Mouse (Mus musculus): ENCODE measurements around the gene Coro2a. TPM values are rescaled to one million over a fixed set of nuclear protein-coding genes. Genes with fewer than 3 reads are reported as not detected.

Coro2a gene
- 13.5 and 15.9 TPM in 2 replicates for polyA plus RNA-seq (2012; rRNA removed)

- Histone ChIP-seq H3K27me3 (ENCODE audit: control insufficient read depth, insufficient read depth, low read length) (peaks cover 7% of the 10 kb centered on the region), H3K36me3 (ENCODE audit: control insufficient read depth, insufficient read depth, low read length) (no peaks in the 10 kb centered on the region), H3K27ac (ENCODE audit: control insufficient read depth, insufficient read depth, low read length) (no peak within 1 kb of the TSS), H3K4me3 (ENCODE audit: control insufficient read depth, insufficient read depth, low read length) (peak within 1 kb of the TSS; percentile 52), H3K4me1 (replicated peaks; ENCODE audit: control insufficient read depth, insufficient read depth, low read length) (peaks cover 25% of the 10 kb centered on the region)
- DNase-seq: peak; percentile 83
- peak; percentile 97 for TF ChIP-seq CTCF (IDR thresholded peaks at IDR 0.05; ENCODE audit: borderline replicate concordance, control insufficient read depth, extremely low read depth, insufficient read depth, low read length, poor library complexity)
- TF ChIP-seq POLR2A (IDR thresholded peaks at IDR 0.05; ENCODE audit: control insufficient read depth, extremely low read depth, insufficient read depth, low read length, poor library complexity): no peak
- WGBS: 4% methylated on average over 65 of the region's 66 CpGs
Observed at GRCm38 (mm10) chr4:46601844-46602423, at the start of gene Coro2a. Gene Coro2a (minus strand): TSS chr4:46602202.

GRCm38 (mm10) chr4:46650086-46650753 lies 48.2 kb upstream of the Coro2a start, which contains the start of gene Tbc1d2:
Gene Tbc1d2 (minus strand): TSS chr4:46650209.
- peak; percentile 64; the same call in 1 of the 2 replicates for TF ChIP-seq CTCF (IDR thresholded peaks at IDR 0.05; ENCODE audit: borderline replicate concordance, control insufficient read depth, extremely low read depth, insufficient read depth, low read length, poor library complexity)
- TF ChIP-seq POLR2A (IDR thresholded peaks at IDR 0.05; ENCODE audit: control insufficient read depth, extremely low read depth, insufficient read depth, low read length, poor library complexity): peak; percentile 77
- H3K27me3 ChIP-seq (ENCODE audit: control insufficient read depth, insufficient read depth, low read length): no peaks in the 10 kb centered on the region; the same call in 1 of the 2 replicates
- peaks cover 8% of the 10 kb centered on the region; the same call in 1 of the 2 replicates for H3K4me1 ChIP-seq (replicated peaks; ENCODE audit: control insufficient read depth, insufficient read depth, low read length)
- H3K4me3 ChIP-seq (ENCODE audit: control insufficient read depth, insufficient read depth, low read length): peak within 1 kb of the TSS; percentile 67
- peak within 1 kb of the TSS; percentile 36; the same call in 1 of the 2 replicates for H3K27ac ChIP-seq (ENCODE audit: control insufficient read depth, insufficient read depth, low read length)
- WGBS: under 1% methylated on average over 69 of the region's 69 CpGs
- no peaks in the 10 kb centered on the region for H3K36me3 ChIP-seq (ENCODE audit: control insufficient read depth, insufficient read depth, low read length)
- peak; percentile 96 for DNase-seq

GRCm38 (mm10) chr4:46649161-46649560 lies 47.2 kb upstream of the Coro2a start:
- no peak for DNase-seq
- Histone ChIP-seq H3K4me1 (replicated peaks; ENCODE audit: control insufficient read depth, insufficient read depth, low read length) (peaks cover 8% of the 10 kb centered on the region; the same call in 1 of the 2 replicates), H3K36me3 (ENCODE audit: control insufficient read depth, insufficient read depth, low read length) (no peaks in the 10 kb centered on the region), H3K27ac (ENCODE audit: control insufficient read depth, insufficient read depth, low read length) (no peak overlapping the region), H3K27me3 (ENCODE audit: control insufficient read depth, insufficient read depth, low read length) (no peaks in the 10 kb centered on the region; the same call in 1 of the 2 replicates), H3K4me3 (ENCODE audit: control insufficient read depth, insufficient read depth, low read length) (no peak overlapping the region)
- WGBS: 61% methylated on average over 4 of the region's 4 CpGs
- TF ChIP-seq POLR2A (IDR thresholded peaks at IDR 0.05; ENCODE audit: control insufficient read depth, extremely low read depth, insufficient read depth, low read length, poor library complexity) (no peak), CTCF (IDR thresholded peaks at IDR 0.05; ENCODE audit: borderline replicate concordance, control insufficient read depth, extremely low read depth, insufficient read depth, low read length, poor library complexity) (no peak)

GRCm38 (mm10) chr4:46643676-46644112 lies 41.7 kb upstream of the Coro2a start:
- Histone ChIP-seq H3K4me1 (replicated peaks; ENCODE audit: control insufficient read depth, insufficient read depth, low read length) (no peaks in the 10 kb centered on the region), H3K27ac (ENCODE audit: control insufficient read depth, insufficient read depth, low read length) (no peak overlapping the region), H3K4me3 (ENCODE audit: control insufficient read depth, insufficient read depth, low read length) (no peak overlapping the region), H3K36me3 (ENCODE audit: control insufficient read depth, insufficient read depth, low read length) (no peaks in the 10 kb centered on the region), H3K27me3 (ENCODE audit: control insufficient read depth, insufficient read depth, low read length) (no peaks in the 10 kb centered on the region)
- TF ChIP-seq POLR2A (IDR thresholded peaks at IDR 0.05; ENCODE audit: control insufficient read depth, extremely low read depth, insufficient read depth, low read length, poor library complexity) (no peak), CTCF (IDR thresholded peaks at IDR 0.05; ENCODE audit: borderline replicate concordance, control insufficient read depth, extremely low read depth, insufficient read depth, low read length, poor library complexity) (no peak)
- WGBS: 79% methylated on average over 8 of the region's 8 CpGs
- no peak for DNase-seq

GRCm38 (mm10) chr4:46642924-46643675 lies 41.1 kb upstream of the Coro2a start:
- no peak overlapping the region for H3K4me3 ChIP-seq (ENCODE audit: control insufficient read depth, insufficient read depth, low read length)
- WGBS: 56% methylated on average over 8 of the region's 8 CpGs
- no peaks in the 10 kb centered on the region for H3K36me3 ChIP-seq (ENCODE audit: control insufficient read depth, insufficient read depth, low read length)
- DNase-seq: no peak
- H3K4me1 ChIP-seq (replicated peaks; ENCODE audit: control insufficient read depth, insufficient read depth, low read length): no peaks in the 10 kb centered on the region
- no peaks in the 10 kb centered on the region for H3K27me3 ChIP-seq (ENCODE audit: control insufficient read depth, insufficient read depth, low read length)
- no peak overlapping the region for H3K27ac ChIP-seq (ENCODE audit: control insufficient read depth, insufficient read depth, low read length)
- TF ChIP-seq POLR2A (IDR thresholded peaks at IDR 0.05; ENCODE audit: control insufficient read depth, extremely low read depth, insufficient read depth, low read length, poor library complexity) (no peak), CTCF (IDR thresholded peaks at IDR 0.05; ENCODE audit: borderline replicate concordance, control insufficient read depth, extremely low read depth, insufficient read depth, low read length, poor library complexity) (no peak)

- TF ChIP-seq POLR2A (IDR thresholded peaks at IDR 0.05; ENCODE audit: control insufficient read depth, extremely low read depth, insufficient read depth, low read length, poor library complexity) (no peak), CTCF (IDR thresholded peaks at IDR 0.05; ENCODE audit: borderline replicate concordance, control insufficient read depth, extremely low read depth, insufficient read depth, low read length, poor library complexity) (no peak)
- DNase-seq: no peak
Observed at GRCm38 (mm10) chr4:46641283-46641682, 39.3 kb upstream of the Coro2a start.

More at GRCm38 (mm10) chr4:46641283-46641682, 39.3 kb upstream of the Coro2a start:
- H3K4me3 ChIP-seq (ENCODE audit: control insufficient read depth, insufficient read depth, low read length): no peak overlapping the region
- H3K4me1 ChIP-seq (replicated peaks; ENCODE audit: control insufficient read depth, insufficient read depth, low read length): no peaks in the 10 kb centered on the region
- no peaks in the 10 kb centered on the region for H3K36me3 ChIP-seq (ENCODE audit: control insufficient read depth, insufficient read depth, low read length)
- H3K27ac ChIP-seq (ENCODE audit: control insufficient read depth, insufficient read depth, low read length): no peak overlapping the region
- WGBS: 52% methylated on average over 4 of the region's 4 CpGs
- H3K27me3 ChIP-seq (ENCODE audit: control insufficient read depth, insufficient read depth, low read length): no peaks in the 10 kb centered on the region
